Mouse (Mus musculus): ENCODE results near the gene Dtnb. TPM values are rescaled to one million over a fixed set of nuclear protein-coding genes. Genes with fewer than 3 reads are reported as not detected.

The Dtnb gene
- polyA plus RNA-seq, 1 experiment from 2014 or later: 43.7 TPM

DNA sequence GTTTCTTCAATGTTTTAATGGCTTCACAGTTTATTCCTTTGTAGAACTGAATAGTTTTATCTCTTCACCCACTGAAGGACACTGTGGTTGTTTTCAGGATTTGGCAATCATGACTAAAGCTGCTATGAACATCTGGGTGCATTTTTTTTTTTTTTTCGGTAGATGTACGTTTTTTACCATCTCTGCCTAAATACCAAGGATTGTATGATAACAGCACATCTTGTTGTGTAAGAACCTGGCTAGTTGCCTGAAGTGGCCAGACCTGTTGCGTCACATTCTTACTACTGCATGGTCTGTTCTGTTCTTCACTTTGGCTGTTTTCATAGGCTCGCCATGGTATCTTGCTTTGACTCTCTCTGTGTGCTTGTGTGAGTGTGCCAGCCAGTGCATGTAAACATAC lies 10.4 kb downstream of the Dtnb start:
- Histone ChIP-seq H3K4me3 (no peak overlapping the region), H3K4me1 (0 out of 2 replicates have a peak, but pooled peaks cover 5% of the 10 kb centered on the region), H3K9me3 (replicated peaks) (no peaks in the 10 kb centered on the region), H3K36me3 (peaks cover 7% of the 10 kb centered on the region; the same call in 1 of the 2 replicates), H3K27ac (no peak overlapping the region), H3K27me3 (ENCODE audit: low read depth, poor library complexity, severe bottlenecking) (no peaks in the 10 kb centered on the region)
- WGBS: 93% methylated on average over 4 of the region's 4 CpGs
- no peak for DNase-seq (ENCODE audit: low spot score)

DNA sequence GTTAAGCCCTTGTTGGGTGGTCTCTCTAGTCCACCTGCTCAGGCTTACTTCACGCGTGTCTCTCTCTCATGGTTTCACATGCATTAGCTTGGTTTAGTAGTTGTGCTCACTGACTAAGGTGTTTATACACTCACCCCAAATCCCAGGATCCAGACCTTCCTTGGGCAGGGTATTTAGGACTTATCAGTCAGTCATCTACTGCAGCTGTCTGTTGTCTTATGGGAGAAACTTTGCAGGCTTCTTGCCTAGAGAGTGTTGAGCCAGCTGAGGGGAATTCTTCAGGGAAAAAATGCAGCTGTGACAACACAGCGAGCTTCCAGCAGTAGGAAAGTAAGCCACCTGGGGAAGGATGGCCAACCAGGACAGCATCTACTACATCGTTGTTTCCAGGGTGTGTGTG lies 13.3 kb downstream of the Dtnb start:
- DNase-seq (ENCODE audit: low spot score): no peak
- WGBS: 89% methylated on average over 4 of the region's 4 CpGs
- H3K27me3 ChIP-seq (ENCODE audit: low read depth, poor library complexity, severe bottlenecking): no peaks in the 10 kb centered on the region
- 0 out of 2 replicates have a peak, but pooled peaks cover 5% of the 10 kb centered on the region for H3K4me1 ChIP-seq
- H3K36me3 ChIP-seq: peaks cover 16% of the 10 kb centered on the region
- no peak overlapping the region for H3K27ac ChIP-seq
- H3K9me3 ChIP-seq (replicated peaks): no peaks in the 10 kb centered on the region
- no peak overlapping the region for H3K4me3 ChIP-seq

DNA sequence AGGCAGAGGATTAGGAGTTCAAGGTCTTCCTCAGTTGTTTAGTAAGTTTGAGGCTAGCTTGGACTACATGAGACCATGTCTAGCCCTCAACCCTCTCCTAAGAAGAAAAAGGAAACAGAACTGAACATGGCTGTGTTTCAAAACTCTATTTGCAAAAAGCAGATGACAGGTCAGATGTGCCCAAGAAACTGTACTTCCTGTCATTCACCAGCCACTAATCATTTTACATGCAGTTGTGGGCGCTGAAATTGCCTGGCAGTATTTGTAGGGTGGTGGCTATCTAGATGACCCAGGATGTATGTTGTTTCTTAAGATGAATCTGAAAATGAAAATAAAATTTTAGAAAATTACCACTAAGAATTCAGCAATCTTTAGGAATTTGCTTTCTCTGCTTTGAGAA lies 14.8 kb downstream of the Dtnb start:
- Histone ChIP-seq H3K4me1 (0 out of 2 replicates have a peak, but pooled peaks cover 5% of the 10 kb centered on the region), H3K27me3 (ENCODE audit: low read depth, poor library complexity, severe bottlenecking) (no peaks in the 10 kb centered on the region), H3K27ac (no peak overlapping the region), H3K9me3 (replicated peaks) (no peaks in the 10 kb centered on the region), H3K4me3 (no peak overlapping the region), H3K36me3 (peaks cover 22% of the 10 kb centered on the region)
- DNase-seq (ENCODE audit: low spot score): no peak
- WGBS: 84% methylated on average over 1 of the region's 1 CpGs

DNA sequence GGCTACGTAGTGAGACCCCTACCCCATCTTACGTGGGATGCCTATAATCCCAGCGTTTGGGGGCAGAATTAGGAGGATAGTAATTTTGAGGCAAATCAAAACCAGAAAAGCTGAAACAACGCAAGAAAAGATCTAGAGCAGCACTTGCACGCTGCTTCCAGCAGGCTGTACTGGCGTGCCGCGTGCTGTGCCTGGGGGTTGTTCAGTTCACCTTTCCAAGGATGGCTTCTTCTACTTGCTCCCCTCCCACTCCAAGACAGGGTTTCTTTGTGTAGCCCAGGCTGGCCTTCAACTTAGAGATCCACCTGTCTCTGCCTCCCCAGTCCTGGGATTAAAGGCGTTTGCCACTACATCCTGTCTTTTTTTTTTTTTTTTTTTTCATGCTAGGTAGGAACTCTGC lies 17.9 kb downstream of the Dtnb start:
- peaks cover 44% of the 10 kb centered on the region for H3K36me3 ChIP-seq
- 96% methylated on average over 9 of the region's 9 CpGs for WGBS
- no peak overlapping the region for H3K27ac ChIP-seq
- H3K4me1 ChIP-seq: 0 out of 2 replicates have a peak, but pooled peaks cover 4% of the 10 kb centered on the region
- no peak overlapping the region for H3K4me3 ChIP-seq
- no peaks in the 10 kb centered on the region for H3K9me3 ChIP-seq (replicated peaks)
- no peaks in the 10 kb centered on the region for H3K27me3 ChIP-seq (ENCODE audit: low read depth, poor library complexity, severe bottlenecking)
- no peak for DNase-seq (ENCODE audit: low spot score)

DNA sequence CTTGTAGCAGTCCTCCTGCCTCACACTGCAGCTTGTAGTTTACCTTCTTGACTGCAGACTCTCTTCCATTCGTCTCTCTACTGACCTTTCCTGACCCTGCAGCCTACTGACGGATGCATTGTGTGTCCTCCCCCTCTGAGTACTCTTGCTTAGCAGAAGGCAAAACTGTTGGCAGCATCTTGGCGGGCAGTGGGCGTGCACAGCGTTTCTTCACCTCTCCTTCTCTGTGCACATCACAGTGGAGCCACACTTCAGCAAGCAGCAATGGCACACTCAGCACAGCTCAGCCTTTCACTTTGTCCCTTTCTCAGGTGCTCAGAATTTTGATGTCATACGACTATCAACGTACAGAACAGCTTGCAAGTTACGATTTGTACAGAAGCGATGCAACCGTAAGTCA lies 19.4 kb downstream of the Dtnb start:
- 86% methylated on average over 10 of the region's 10 CpGs for WGBS
- Histone ChIP-seq H3K4me1 (no peaks in the 10 kb centered on the region), H3K27me3 (ENCODE audit: low read depth, poor library complexity, severe bottlenecking) (no peaks in the 10 kb centered on the region), H3K9me3 (replicated peaks) (no peaks in the 10 kb centered on the region), H3K27ac (no peak overlapping the region), H3K4me3 (no peak overlapping the region), H3K36me3 (peaks cover 48% of the 10 kb centered on the region)
- no peak for DNase-seq (ENCODE audit: low spot score)

DNA sequence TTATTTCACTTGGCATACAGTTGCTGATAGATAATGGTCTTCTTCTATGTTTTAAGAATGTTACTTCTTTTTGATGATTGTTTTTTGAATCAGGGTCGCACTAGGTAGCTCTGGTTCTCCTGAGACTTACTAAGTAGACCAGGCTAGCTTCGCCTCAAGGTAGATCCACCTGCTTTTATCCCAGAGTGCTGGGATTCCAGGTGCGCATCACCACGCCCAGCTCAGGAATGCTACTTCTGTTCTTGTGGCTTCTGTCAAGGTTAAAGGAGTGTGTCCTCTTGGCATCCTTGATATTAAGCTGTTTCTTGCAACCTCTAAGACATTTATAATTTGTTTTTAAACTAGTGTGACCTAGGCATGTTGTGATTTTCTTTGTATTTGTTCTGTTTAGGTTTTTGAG lies 30.6 kb downstream of the Dtnb start:
- no peaks in the 10 kb centered on the region for H3K27me3 ChIP-seq (ENCODE audit: low read depth, poor library complexity, severe bottlenecking)
- no peak overlapping the region for H3K27ac ChIP-seq
- no peaks in the 10 kb centered on the region for H3K4me1 ChIP-seq
- H3K36me3 ChIP-seq: peaks cover 18% of the 10 kb centered on the region
- WGBS: 93% methylated on average over 4 of the region's 4 CpGs
- no peak overlapping the region for H3K4me3 ChIP-seq
- DNase-seq (ENCODE audit: low spot score): no peak
- H3K9me3 ChIP-seq (replicated peaks): no peaks in the 10 kb centered on the region

DNA sequence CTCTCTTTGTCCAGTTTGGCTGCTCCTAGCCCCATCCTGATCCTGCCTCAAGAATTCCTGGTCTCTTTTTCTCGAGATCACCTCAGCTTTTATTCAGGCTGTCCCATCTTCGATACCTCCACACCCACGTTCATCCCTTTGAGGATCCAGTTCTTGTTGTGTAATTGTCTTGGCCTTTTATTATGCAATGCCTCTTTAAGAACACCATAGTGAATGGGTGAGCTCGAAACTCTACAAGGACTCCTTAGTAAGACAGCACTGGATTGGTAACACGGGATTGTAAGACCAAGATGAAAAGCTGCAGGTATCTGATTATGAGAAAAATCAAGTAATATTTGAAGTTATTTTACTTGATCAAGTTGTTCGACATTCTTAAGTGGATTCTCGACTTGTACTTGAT lies 34.0 kb downstream of the Dtnb start:
- Histone ChIP-seq H3K27me3 (ENCODE audit: low read depth, poor library complexity, severe bottlenecking) (no peaks in the 10 kb centered on the region), H3K27ac (no peak overlapping the region), H3K4me3 (no peak overlapping the region), H3K4me1 (peaks cover 1% of the 10 kb centered on the region; the same call in 1 of the 2 replicates), H3K36me3 (no peaks in the 10 kb centered on the region), H3K9me3 (replicated peaks) (no peaks in the 10 kb centered on the region)
- DNase-seq (ENCODE audit: low spot score): no peak
- WGBS: 89% methylated on average over 7 of the region's 7 CpGs

DNA sequence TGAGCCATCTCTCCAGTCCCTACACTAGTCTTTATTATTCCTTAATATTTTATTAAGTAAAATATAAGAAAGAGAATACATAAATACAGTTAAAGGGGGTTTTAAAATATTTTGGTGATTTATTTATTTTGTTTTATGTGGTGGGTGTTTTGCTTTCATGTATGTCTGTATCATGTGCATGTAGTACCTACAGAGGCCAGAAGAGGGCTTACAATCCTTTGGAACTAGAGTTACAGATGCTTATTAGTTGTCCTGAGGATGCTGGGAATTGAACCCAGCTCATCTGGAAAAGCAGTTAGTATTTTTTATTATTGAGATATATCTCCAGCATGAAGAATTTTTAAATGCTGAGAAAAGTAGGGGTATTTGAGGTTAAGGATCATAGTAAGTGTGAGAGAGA lies 37.6 kb downstream of the Dtnb start:
- peaks cover 16% of the 10 kb centered on the region for H3K4me1 ChIP-seq
- H3K36me3 ChIP-seq: 0 out of 2 replicates have a peak, but pooled peaks cover 4% of the 10 kb centered on the region
- H3K4me3 ChIP-seq: no peak overlapping the region
- H3K9me3 ChIP-seq (replicated peaks): no peaks in the 10 kb centered on the region
- no peak overlapping the region for H3K27ac ChIP-seq
- H3K27me3 ChIP-seq (ENCODE audit: low read depth, poor library complexity, severe bottlenecking): no peaks in the 10 kb centered on the region
- DNase-seq (ENCODE audit: low spot score): no peak

DNA sequence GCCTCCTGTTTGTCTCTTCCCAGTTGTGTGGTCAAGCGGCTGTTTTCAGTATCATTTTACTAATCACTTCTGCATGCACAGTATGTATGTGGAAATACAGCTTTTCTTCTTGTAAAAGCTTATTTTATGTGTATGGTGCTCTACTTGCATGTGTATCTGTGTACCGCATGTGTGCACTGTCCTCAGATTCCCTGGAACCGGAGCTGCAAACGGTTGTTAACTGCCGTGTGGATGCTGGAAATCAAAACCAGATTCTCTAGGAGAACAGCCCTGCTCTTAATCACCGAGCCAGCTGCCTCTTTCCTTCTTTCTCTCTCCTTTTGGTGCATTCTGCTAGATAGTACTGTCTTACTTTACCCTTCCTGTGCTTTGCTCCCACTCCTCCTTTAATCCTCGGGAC lies 39.7 kb downstream of the Dtnb start:
- Histone ChIP-seq H3K27me3 (ENCODE audit: low read depth, poor library complexity, severe bottlenecking) (no peaks in the 10 kb centered on the region), H3K9me3 (replicated peaks) (no peaks in the 10 kb centered on the region), H3K4me3 (no peak overlapping the region), H3K36me3 (peaks cover 7% of the 10 kb centered on the region; the same call in 1 of the 2 replicates), H3K4me1 (peaks cover 16% of the 10 kb centered on the region), H3K27ac (no peak overlapping the region)
- 30% methylated on average over 7 of the region's 7 CpGs for WGBS
- peak; percentile 43 for DNase-seq (ENCODE audit: low spot score)

DNA sequence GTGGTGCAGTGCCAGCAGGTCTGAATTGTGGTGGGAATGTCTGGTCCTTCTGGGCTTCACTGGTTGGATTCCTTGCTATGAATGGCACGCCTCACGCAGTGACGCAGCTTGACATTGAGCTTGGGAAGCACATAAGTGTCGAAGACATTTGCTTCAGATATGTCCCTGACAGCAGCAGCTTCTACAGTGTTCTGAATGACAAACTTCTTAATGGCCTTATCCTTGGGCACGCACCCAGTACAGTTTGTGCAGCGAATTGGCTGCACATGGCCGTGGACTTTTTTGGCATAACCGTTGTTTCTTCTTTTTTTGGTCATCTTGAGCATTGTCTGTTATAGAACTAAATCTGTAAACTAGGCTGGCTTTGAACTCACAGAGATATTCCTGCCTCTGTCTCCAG lies 42.9 kb downstream of the Dtnb start:
- no peak for DNase-seq (ENCODE audit: low spot score)
- peaks cover 7% of the 10 kb centered on the region; the same call in 1 of the 2 replicates for H3K36me3 ChIP-seq
- WGBS: 98% methylated on average over 8 of the region's 8 CpGs
- peaks cover 16% of the 10 kb centered on the region for H3K4me1 ChIP-seq
- H3K4me3 ChIP-seq: no peak overlapping the region
- H3K9me3 ChIP-seq (replicated peaks): no peaks in the 10 kb centered on the region
- no peak overlapping the region for H3K27ac ChIP-seq
- no peaks in the 10 kb centered on the region for H3K27me3 ChIP-seq (ENCODE audit: low read depth, poor library complexity, severe bottlenecking)

DNA sequence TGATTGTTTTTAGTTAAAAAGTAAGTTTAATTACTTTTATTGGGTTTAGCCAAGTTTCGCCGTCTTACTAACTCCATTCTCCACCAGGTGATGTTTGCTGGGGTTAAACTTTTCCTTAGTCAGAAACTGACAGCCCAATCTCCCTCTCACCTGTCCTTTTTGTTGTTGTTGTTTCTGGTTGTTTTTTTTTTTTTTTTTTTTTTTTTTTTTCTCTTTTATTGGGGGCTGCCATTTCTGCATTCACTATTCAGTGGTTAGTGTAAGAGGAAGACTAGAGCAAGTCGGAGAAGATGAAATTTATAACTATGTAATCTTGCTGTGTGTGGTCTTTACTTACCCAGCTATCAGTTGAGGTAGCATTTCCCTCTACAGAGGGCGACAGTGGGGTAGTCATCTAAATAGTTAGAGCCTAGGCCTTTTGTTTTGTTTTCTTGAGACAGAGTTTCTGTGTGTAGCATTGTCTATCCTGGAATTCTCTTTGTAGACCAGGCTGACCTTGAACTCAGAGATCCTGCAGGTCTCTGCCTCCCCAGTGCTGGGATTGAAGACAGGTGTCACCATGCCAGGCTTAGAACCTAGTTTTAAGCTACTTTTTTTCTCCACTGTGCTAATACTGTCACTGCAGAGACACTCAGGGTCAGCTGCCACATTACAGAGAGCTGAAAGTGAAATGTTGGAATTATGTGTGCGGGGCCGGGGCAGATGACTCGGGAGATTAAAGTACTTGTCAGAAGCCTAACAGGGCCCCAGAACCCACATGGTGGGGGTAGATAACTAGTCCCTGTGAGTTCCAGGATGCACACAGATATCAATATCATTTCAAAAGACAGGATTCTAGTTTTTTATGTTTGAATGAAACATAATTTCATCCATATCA lies 46.2 kb downstream of the Dtnb start:
- H3K9me3 ChIP-seq (replicated peaks): no peaks in the 10 kb centered on the region
- no peak overlapping the region for H3K27ac ChIP-seq
- 88% methylated on average over 7 of the region's 7 CpGs for WGBS
- DNase-seq (ENCODE audit: low spot score): no peak
- H3K27me3 ChIP-seq (ENCODE audit: low read depth, poor library complexity, severe bottlenecking): no peaks in the 10 kb centered on the region
- peaks cover 5% of the 10 kb centered on the region; the same call in 1 of the 2 replicates for H3K36me3 ChIP-seq
- H3K4me1 ChIP-seq: no peaks in the 10 kb centered on the region
- no peak overlapping the region for H3K4me3 ChIP-seq

DNA sequence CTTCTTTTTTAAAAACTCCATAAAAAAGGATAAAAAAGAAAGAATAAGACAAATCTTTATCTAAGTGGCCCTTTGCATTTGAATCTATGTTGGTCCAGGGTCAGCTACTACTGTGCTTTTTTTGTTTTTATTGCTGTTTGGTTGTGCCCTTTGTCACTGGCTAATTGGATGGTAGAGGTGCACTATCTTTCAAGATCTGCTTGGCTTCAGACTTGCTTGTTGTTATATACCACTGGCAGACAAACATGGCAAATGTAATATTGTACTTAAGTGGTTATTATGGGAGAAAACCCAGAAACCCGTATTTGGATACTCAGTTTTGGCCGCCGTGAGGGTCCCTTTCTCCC lies 46.8 kb downstream of the Dtnb start:
- H3K27ac ChIP-seq: no peak overlapping the region
- H3K36me3 ChIP-seq: peaks cover 4% of the 10 kb centered on the region; the same call in 1 of the 2 replicates
- H3K4me3 ChIP-seq: no peak overlapping the region
- no peaks in the 10 kb centered on the region for H3K9me3 ChIP-seq (replicated peaks)
- WGBS: 92% methylated on average over 3 of the region's 3 CpGs
- no peak for DNase-seq (ENCODE audit: low spot score)
- H3K27me3 ChIP-seq (ENCODE audit: low read depth, poor library complexity, severe bottlenecking): no peaks in the 10 kb centered on the region
- H3K4me1 ChIP-seq: no peaks in the 10 kb centered on the region

DNA sequence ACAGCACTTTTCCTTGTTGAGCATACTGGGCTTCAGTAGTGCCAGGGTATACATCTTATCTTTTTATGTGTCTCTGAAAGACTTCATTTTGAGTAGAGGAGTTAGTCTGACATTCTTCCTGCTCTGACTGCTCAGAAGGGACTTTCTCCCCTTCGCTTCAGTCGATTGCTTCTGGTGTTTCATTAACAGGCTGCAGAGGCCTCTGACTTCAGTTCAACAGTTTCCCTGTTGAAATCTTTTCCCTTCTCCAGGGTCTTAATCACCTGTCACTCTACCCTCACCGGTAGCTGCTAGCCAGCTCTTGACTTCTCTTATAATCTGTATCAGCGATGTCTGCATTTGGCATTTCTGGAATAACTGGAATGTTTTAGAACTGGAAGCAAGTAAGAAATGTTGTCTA lies 54.7 kb downstream of the Dtnb start:
- DNase-seq (ENCODE audit: low spot score): no peak
- no peaks in the 10 kb centered on the region for H3K4me1 ChIP-seq
- no peak overlapping the region for H3K27ac ChIP-seq
- 0 out of 2 replicates have a peak, but pooled peaks cover 4% of the 10 kb centered on the region for H3K36me3 ChIP-seq
- WGBS: 91% methylated on average over 4 of the region's 4 CpGs
- no peaks in the 10 kb centered on the region for H3K27me3 ChIP-seq (ENCODE audit: low read depth, poor library complexity, severe bottlenecking)
- H3K9me3 ChIP-seq (replicated peaks): no peaks in the 10 kb centered on the region
- no peak overlapping the region for H3K4me3 ChIP-seq

Data from limb, embryonic 10.5 days (tissue).